Mouse (Mus musculus): ENCODE measurements around the gene Acap3. TPM values are rescaled to one million over a fixed set of nuclear protein-coding genes. Genes with fewer than 3 reads are reported as not detected.

The Acap3 gene
- polyA plus RNA-seq, 1 experiment from 2014 or later: 17.9 TPM

- H3K27me3 ChIP-seq (replicated peaks; ENCODE audit: control insufficient read depth, insufficient read depth, low read length): no peaks in the 10 kb centered on the region
- no peaks in the 10 kb centered on the region for H3K9me3 ChIP-seq (ENCODE audit: control insufficient read depth, low read length)
- peak overlapping the region; percentile 90 for H3K9ac ChIP-seq (ENCODE audit: low read depth, low read length)
- 1% methylated on average over 17 of the region's 17 CpGs for WGBS
- H3K4me1 ChIP-seq (replicated peaks; ENCODE audit: control insufficient read depth, insufficient read depth, low read length): peaks cover 15% of the 10 kb centered on the region
- ATAC-seq (replicated peaks; ENCODE audit: low FRiP score) (peak; percentile 24), DNase-seq (ENCODE audit: low spot score) (no peak)
- peak overlapping the region; percentile 94 for H3K4me3 ChIP-seq (ENCODE audit: low read depth, low read length)
- H3K27ac ChIP-seq (ENCODE audit: low read depth, low read length): peak overlapping the region; percentile 59
- peaks cover 10% of the 10 kb centered on the region; the same call in 1 of the 2 replicates for H3K36me3 ChIP-seq (ENCODE audit: control insufficient read depth, insufficient read depth, low read length)
- H3K4me2 ChIP-seq: peak overlapping the region; percentile 96
Measured at GRCm38 (mm10) chr4:155943049-155943452, 51.4 kb downstream of the Acap3 start.

GRCm38 (mm10) chr4:155943534-155944249, 52.1 kb downstream of the Acap3 start, which contains the start of gene Ube2j2:
Ube2j2 (plus strand) TSS chr4:155943831.
- peak within 1 kb of the TSS; percentile 80 for H3K27ac ChIP-seq (ENCODE audit: low read depth, low read length)
- peaks cover 16% of the 10 kb centered on the region for H3K36me3 ChIP-seq (ENCODE audit: control insufficient read depth, insufficient read depth, low read length)
- DNase-seq (ENCODE audit: low spot score) (peak; percentile 99), ATAC-seq (replicated peaks; ENCODE audit: low FRiP score) (peak; percentile 96)
- peak within 1 kb of the TSS; percentile 90 for H3K9ac ChIP-seq (ENCODE audit: low read depth, low read length)
- peak within 1 kb of the TSS; percentile 96 for H3K4me2 ChIP-seq
- under 1% methylated on average over 84 of the region's 85 CpGs for WGBS
- H3K9me3 ChIP-seq (ENCODE audit: control insufficient read depth, low read length): no peaks in the 10 kb centered on the region
- peaks cover 15% of the 10 kb centered on the region for H3K4me1 ChIP-seq (replicated peaks; ENCODE audit: control insufficient read depth, insufficient read depth, low read length)
- no peaks in the 10 kb centered on the region for H3K27me3 ChIP-seq (replicated peaks; ENCODE audit: control insufficient read depth, insufficient read depth, low read length)
- H3K4me3 ChIP-seq (ENCODE audit: low read depth, low read length): peak within 1 kb of the TSS; percentile 94

GRCm38 (mm10) chr4:155944271-155944670, 52.6 kb downstream of the Acap3 start:
- no peak; the same call in 1 of the 2 replicates for ATAC-seq (replicated peaks; ENCODE audit: low FRiP score)
- peak overlapping the region; percentile 96 for H3K4me2 ChIP-seq
- under 1% methylated on average over 17 of the region's 17 CpGs for WGBS

GRCm38 (mm10) chr4:155947094-155947493, 55.5 kb downstream of the Acap3 start:
- Histone ChIP-seq H3K4me2 (no peak overlapping the region), H3K9me3 (ENCODE audit: control insufficient read depth, low read length) (no peaks in the 10 kb centered on the region), H3K27me3 (replicated peaks; ENCODE audit: control insufficient read depth, insufficient read depth, low read length) (no peaks in the 10 kb centered on the region), H3K36me3 (ENCODE audit: control insufficient read depth, insufficient read depth, low read length) (peaks cover 35% of the 10 kb centered on the region), H3K9ac (ENCODE audit: low read depth, low read length) (no peak overlapping the region), H3K27ac (ENCODE audit: low read depth, low read length) (no peak overlapping the region), H3K4me3 (ENCODE audit: low read depth, low read length) (no peak overlapping the region), H3K4me1 (replicated peaks; ENCODE audit: control insufficient read depth, insufficient read depth, low read length) (peaks cover 15% of the 10 kb centered on the region)
- DNase-seq (ENCODE audit: low spot score) (no peak), ATAC-seq (replicated peaks; ENCODE audit: low FRiP score) (no peak)

More at GRCm38 (mm10) chr4:155944271-155944670, 52.6 kb downstream of the Acap3 start:
- H3K4me1 ChIP-seq (replicated peaks; ENCODE audit: control insufficient read depth, insufficient read depth, low read length): peaks cover 15% of the 10 kb centered on the region
- no peaks in the 10 kb centered on the region for H3K27me3 ChIP-seq (replicated peaks; ENCODE audit: control insufficient read depth, insufficient read depth, low read length)
- no peak for DNase-seq (ENCODE audit: low spot score)
- H3K4me3 ChIP-seq (ENCODE audit: low read depth, low read length): peak overlapping the region; percentile 94
- H3K36me3 ChIP-seq (ENCODE audit: control insufficient read depth, insufficient read depth, low read length): peaks cover 21% of the 10 kb centered on the region
- H3K9me3 ChIP-seq (ENCODE audit: control insufficient read depth, low read length): no peaks in the 10 kb centered on the region
- peak overlapping the region; percentile 90 for H3K9ac ChIP-seq (ENCODE audit: low read depth, low read length)
- H3K27ac ChIP-seq (ENCODE audit: low read depth, low read length): peak overlapping the region; percentile 80

GRCm38 (mm10) chr4:155955491-155955890, 63.9 kb downstream of the Acap3 start:
- 94% methylated on average over 6 of the region's 6 CpGs for WGBS
- DNase-seq (ENCODE audit: low spot score): no peak
- Histone ChIP-seq H3K4me3 (ENCODE audit: low read depth, low read length) (no peak overlapping the region), H3K9ac (ENCODE audit: low read depth, low read length) (no peak overlapping the region), H3K36me3 (ENCODE audit: control insufficient read depth, insufficient read depth, low read length) (peaks cover 38% of the 10 kb centered on the region), H3K4me1 (replicated peaks; ENCODE audit: control insufficient read depth, insufficient read depth, low read length) (no peaks in the 10 kb centered on the region), H3K4me2 (no peak overlapping the region), H3K27ac (ENCODE audit: low read depth, low read length) (no peak overlapping the region), H3K9me3 (ENCODE audit: control insufficient read depth, low read length) (no peaks in the 10 kb centered on the region), H3K27me3 (replicated peaks; ENCODE audit: control insufficient read depth, insufficient read depth, low read length) (no peaks in the 10 kb centered on the region)
- ATAC-seq (replicated peaks; ENCODE audit: low FRiP score): no peak

Small RNA genes lying within 50 kb of the gene (microRNA-seq; reads per million reads assigned to microRNA genes)
- gene Gm22991 (ENCODE audit: borderline number of aligned reads): not detected

Other genes with a start within 250 kb of the Acap3 start
- not detected in 2 replicates for gene Gm10563, start 246.4 kb upstream of the Acap3 start, polyA plus RNA-seq (2014; fragmentation: Nextera tagmentation; extraction: Ambion mirVana)
- gene Mmp23, start 238.4 kb upstream of the Acap3 start, polyA plus RNA-seq (2014; fragmentation: Nextera tagmentation; extraction: Ambion mirVana): 13.6 and 13.7 TPM in 2 replicates
- 10.4 and 12.2 TPM in 2 replicates for gene Mib2, start 222.6 kb upstream of the Acap3 start, polyA plus RNA-seq (2014; fragmentation: Nextera tagmentation; extraction: Ambion mirVana)
- 0.86 and 1.4 TPM in 2 replicates for gene Fndc10, start 197.5 kb upstream of the Acap3 start, polyA plus RNA-seq (2014; fragmentation: Nextera tagmentation; extraction: Ambion mirVana)
- 122 and 125 TPM in 2 replicates for gene Ssu72, start 187.0 kb upstream of the Acap3 start, polyA plus RNA-seq (2014; fragmentation: Nextera tagmentation; extraction: Ambion mirVana)
- 0.69 and 0.70 TPM in 2 replicates for gene Tmem240, start 157.0 kb upstream of the Acap3 start, polyA plus RNA-seq (2014; fragmentation: Nextera tagmentation; extraction: Ambion mirVana)
- gene Atad3a, start 130.7 kb upstream of the Acap3 start, polyA plus RNA-seq (2014; fragmentation: Nextera tagmentation; extraction: Ambion mirVana): 156 and 161 TPM in 2 replicates
- gene Vwa1, start 117.1 kb upstream of the Acap3 start, polyA plus RNA-seq (2014; fragmentation: Nextera tagmentation; extraction: Ambion mirVana): 1.2 and 1.3 TPM in 2 replicates
- 0.25 and 0.39 TPM in 2 replicates for gene Tmem88b, start 105.9 kb upstream of the Acap3 start, polyA plus RNA-seq (2014; fragmentation: Nextera tagmentation; extraction: Ambion mirVana)
- gene Ankrd65, start 101.4 kb upstream of the Acap3 start, polyA plus RNA-seq (2014; fragmentation: Nextera tagmentation; extraction: Ambion mirVana): not detected in 2 replicates
- gene Mrpl20, start 88.9 kb upstream of the Acap3 start, polyA plus RNA-seq (2014; fragmentation: Nextera tagmentation; extraction: Ambion mirVana): 312 and 326 TPM in 2 replicates
- 132 and 140 TPM in 2 replicates for gene Ccnl2, start 79.3 kb upstream of the Acap3 start, polyA plus RNA-seq (2014; fragmentation: Nextera tagmentation; extraction: Ambion mirVana)
- gene Aurkaip1, start 60.5 kb upstream of the Acap3 start, polyA plus RNA-seq (2014; fragmentation: Nextera tagmentation; extraction: Ambion mirVana): 199 and 212 TPM in 2 replicates
- gene Mxra8, start 52.1 kb upstream of the Acap3 start, polyA plus RNA-seq (2014; fragmentation: Nextera tagmentation; extraction: Ambion mirVana): 14.9 and 16.6 TPM in 2 replicates
- gene Dvl1, start 44.4 kb upstream of the Acap3 start, polyA plus RNA-seq (2014; fragmentation: Nextera tagmentation; extraction: Ambion mirVana): 7.0 and 11.0 TPM in 2 replicates
- gene Tas1r3, start 28.5 kb upstream of the Acap3 start, polyA plus RNA-seq (2014; fragmentation: Nextera tagmentation; extraction: Ambion mirVana): 0.22 and 0.26 TPM in 2 replicates
- gene Cptp, start 22.4 kb upstream of the Acap3 start, polyA plus RNA-seq (2014; fragmentation: Nextera tagmentation; extraction: Ambion mirVana): 16.4 and 16.9 TPM in 2 replicates
- 79.3 and 86.8 TPM in 2 replicates for gene Ints11, start 22.3 kb upstream of the Acap3 start, polyA plus RNA-seq (2014; fragmentation: Nextera tagmentation; extraction: Ambion mirVana)
- 48.5 and 49.1 TPM in 2 replicates for gene Pusl1, start within 50 bp of the Acap3 start, polyA plus RNA-seq (2014; fragmentation: Nextera tagmentation; extraction: Ambion mirVana)
- gene Ube2j2, start 52.0 kb downstream of the Acap3 start, polyA plus RNA-seq (2014; fragmentation: Nextera tagmentation; extraction: Ambion mirVana): 123 TPM in 2 replicates
- gene C1qtnf12, start 70.5 kb downstream of the Acap3 start, polyA plus RNA-seq (2014; fragmentation: Nextera tagmentation; extraction: Ambion mirVana): 56.9 and 59.0 TPM in 2 replicates
- gene B3galt6, start 100.8 kb downstream of the Acap3 start, polyA plus RNA-seq (2014; fragmentation: Nextera tagmentation; extraction: Ambion mirVana): 12.1 and 13.0 TPM in 2 replicates
- 130 TPM in 2 replicates for gene Sdf4, start 101.0 kb downstream of the Acap3 start, polyA plus RNA-seq (2014; fragmentation: Nextera tagmentation; extraction: Ambion mirVana)
- 0.85 TPM in 1 of 2 replicates, not detected in the other for gene Tnfrsf4, start 122.0 kb downstream of the Acap3 start, polyA plus RNA-seq (2014; fragmentation: Nextera tagmentation; extraction: Ambion mirVana)
- 0.92 and 1.0 TPM in 2 replicates for gene Tnfrsf18, start 134.3 kb downstream of the Acap3 start, polyA plus RNA-seq (2014; fragmentation: Nextera tagmentation; extraction: Ambion mirVana)
- 0.12 and 0.56 TPM in 2 replicates for gene Ttll10, start 167.6 kb downstream of the Acap3 start, polyA plus RNA-seq (2014; fragmentation: Nextera tagmentation; extraction: Ambion mirVana)
- 34.5 and 39.4 TPM in 2 replicates for gene 9430015G10Rik, start 218.2 kb downstream of the Acap3 start, polyA plus RNA-seq (2014; fragmentation: Nextera tagmentation; extraction: Ambion mirVana)
- gene Rnf223, start 238.7 kb downstream of the Acap3 start, polyA plus RNA-seq (2014; fragmentation: Nextera tagmentation; extraction: Ambion mirVana): 0.16 and 0.30 TPM in 2 replicates